Mouse (Mus musculus) lung, adult 2 months (tissue): ENCODE results near the gene Gm28035.

ENCODE experiments used
- CTCF ChIP-seq: fragments of 200-500 bp; IDR thresholded peaks from 2 replicates; pipeline ENCODE4 v1.5.1; 2011; ENCODE audit warnings: mild to moderate bottlenecking, low read length, control low read depth; ENCODE audit not compliant: insufficient read depth
- POLR2A ChIP-seq: fragments of 200-500 bp; IDR thresholded peaks from 2 replicates; pipeline ENCODE4 v1.6.1; 2011; ENCODE audit warnings: low read depth, mild to moderate bottlenecking, control low read depth, low read length, borderline replicate concordance; ENCODE audit errors: extremely low read depth

- TF ChIP-seq CTCF (no peak), POLR2A (no peak)
These were observed 13.4 kb downstream of the Gm28035 start for GRCm38 (mm10) chr2:30253809-30254208.
